Mouse (Mus musculus) neural tube, embryonic 13.5 days (tissue): Measurements from ENCODE around the gene Map2k5. TPM values are rescaled to one million over a fixed set of nuclear protein-coding genes. Genes with fewer than 3 reads are reported as not detected.
A peak's percentile ranks its signal among the peaks of the same experiment; 100 is the strongest.

Experiments used
- ATAC-seq: fragments of 200-750 bp; cut with Nextera tagmentation; 2 replicates; pipeline ENCODE4 v1.8.0; 2017; ENCODE audit warnings: low read depth, mild to moderate bottlenecking, moderate TSS enrichment, moderate library complexity
- H3K27ac ChIP-seq: fragments of 300-500 bp; sonication (generic); replicated peaks from 2 replicates; pipeline ENCODE4 v1.5.1; 2015; ENCODE audit warnings: moderate library complexity, mild to moderate bottlenecking, inconsistent platforms
- H3K27me3 ChIP-seq: fragments of 300-500 bp; sonication (generic); 2 replicates; pipeline ENCODE4 v1.6.1; 2015; ENCODE audit warnings: mild to moderate bottlenecking, inconsistent platforms
- H3K36me3 ChIP-seq: fragments of 300-500 bp; sonication (generic); 2 replicates; pipeline ENCODE4 v1.6.1; 2015; ENCODE audit warnings: mild to moderate bottlenecking, inconsistent platforms
- H3K4me1 ChIP-seq: fragments of 300-500 bp; sonication (generic); replicated peaks from 2 replicates; pipeline ENCODE4 v1.6.1; 2015; ENCODE audit warnings: inconsistent platforms
- H3K4me2 ChIP-seq: fragments of 300-500 bp; sonication (generic); 2 replicates; pipeline ENCODE4 v1.6.1; 2015; ENCODE audit warnings: inconsistent platforms, mild to moderate bottlenecking, moderate library complexity
- H3K4me3 ChIP-seq: fragments of 300-500 bp; sonication (generic); 2 replicates; pipeline ENCODE4 v1.5.1; 2015; ENCODE audit warnings: mild to moderate bottlenecking, inconsistent platforms
- H3K9ac ChIP-seq: fragments of 300-500 bp; sonication (generic); 2 replicates; pipeline ENCODE4 v1.6.1; 2015; ENCODE audit warnings: moderate library complexity, mild to moderate bottlenecking, inconsistent platforms
- H3K9me3 ChIP-seq: fragments of 300-500 bp; sonication (generic); 2 replicates; pipeline ENCODE4 v1.6.1; 2016; ENCODE audit warnings: inconsistent platforms
- WGBS: fragments of 180-500 bp; shearing (Covaris S2); methylation state at CpG from one replicate; pipeline ENCODE4 v1.1.7; 2015; 5-methylcytosine and 5-hydroxymethylcytosine counted together
- polyA plus RNA-seq: library from polyadenylated mRNA; unstranded; fragments of >200 nt; fragmentation: Nextera tagmentation; extraction: Ambion mirVana; gene quantifications from 2 replicates; pipeline ENCODE4 v1.2.1, GENCODE M21; 2015

The Map2k5 gene
- polyA plus RNA-seq, 1 experiment from 2014 or later = 40.0 TPM

GRCm38 (mm10) chr9:63135356-63135755 lies 242.3 kb downstream of the Map2k5 start:
- Histone ChIP-seq H3K4me2 (peak overlapping the region; percentile 53), H3K9me3 (no peaks in the 10 kb centered on the region), H3K27ac (no peak overlapping the region), H3K4me1 (peaks cover 80% of the 10 kb centered on the region), H3K27me3 (peaks cover 75% of the 10 kb centered on the region), H3K4me3 (peak overlapping the region; percentile 14; the same call in 1 of the 2 replicates), H3K36me3 (no peaks in the 10 kb centered on the region), H3K9ac (peak overlapping the region; percentile 38; the same call in 1 of the 2 replicates)
- no peak for ATAC-seq
- 1% methylated on average over 11 of the region's 11 CpGs for WGBS

- H3K4me1 ChIP-seq = peaks cover 63% of the 10 kb centered on the region
- WGBS = 18% methylated on average over 6 of the region's 6 CpGs
- ATAC-seq = peak; percentile 12; the same call in 1 of the 2 replicates
Measured at GRCm38 (mm10) chr9:63133659-63134058, 244.0 kb downstream of the Map2k5 start.

DNA sequence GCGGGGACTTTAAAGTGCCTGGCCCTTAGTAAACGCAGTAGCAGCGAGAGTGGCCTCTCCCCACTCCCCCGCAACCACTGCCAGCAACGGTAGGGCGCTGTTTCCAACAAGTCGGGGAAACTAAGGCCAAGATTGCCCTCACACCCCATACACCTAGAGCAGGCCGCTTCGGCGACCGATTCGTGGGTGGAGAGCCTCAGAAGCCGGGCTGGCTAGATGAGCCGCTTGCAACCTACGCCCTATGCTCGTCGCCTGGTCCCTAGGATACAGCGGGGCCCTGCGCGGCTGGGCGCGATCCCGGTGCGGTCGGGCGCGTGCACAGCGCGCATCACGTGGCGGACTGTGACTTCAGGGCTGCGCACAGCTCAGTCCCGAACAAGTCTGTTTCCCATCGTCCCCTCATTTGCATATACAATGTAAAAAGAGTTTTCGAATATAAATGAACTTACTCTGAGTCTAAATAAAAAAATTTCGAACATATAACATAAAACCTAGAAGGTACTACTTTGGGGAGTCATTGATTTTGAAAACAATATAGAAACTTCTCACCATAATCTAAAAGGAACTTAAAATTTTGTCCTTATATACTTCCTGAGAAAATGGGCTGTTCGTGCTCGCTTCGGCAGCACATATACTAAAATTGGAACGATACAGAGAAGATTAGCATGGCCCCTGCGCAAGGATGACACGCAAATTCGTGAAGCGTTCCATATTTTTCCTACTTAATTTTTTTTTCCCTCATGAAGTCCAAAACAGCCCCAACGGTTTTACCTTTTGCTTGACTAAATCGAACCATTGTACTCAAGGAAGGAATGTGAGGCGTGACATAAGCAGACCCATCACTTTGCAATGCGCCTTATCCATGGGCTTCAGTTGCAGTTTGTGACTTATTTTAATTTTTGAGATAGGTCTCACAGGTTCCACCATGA lies 244.8 kb downstream of the Map2k5 start:
- H3K9me3 ChIP-seq = no peaks in the 10 kb centered on the region
- peaks cover 56% of the 10 kb centered on the region for H3K4me1 ChIP-seq
- H3K36me3 ChIP-seq = no peaks in the 10 kb centered on the region
- peak overlapping the region; percentile 67 for H3K4me2 ChIP-seq
- peak overlapping the region; percentile 60 for H3K4me3 ChIP-seq
- H3K9ac ChIP-seq = peak overlapping the region; percentile 79
- H3K27ac ChIP-seq = peak overlapping the region; percentile 87
- peaks cover 53% of the 10 kb centered on the region for H3K27me3 ChIP-seq
- ATAC-seq = peak; percentile 97
- WGBS = under 1% methylated on average over 48 of the region's 48 CpGs

More at GRCm38 (mm10) chr9:63133659-63134058, 244.0 kb downstream of the Map2k5 start:
- H3K9me3 ChIP-seq = no peaks in the 10 kb centered on the region
- H3K9ac ChIP-seq = peak overlapping the region; percentile 56; the same call in 1 of the 2 replicates
- peak overlapping the region; percentile 67 for H3K4me2 ChIP-seq
- peaks cover 61% of the 10 kb centered on the region for H3K27me3 ChIP-seq
- no peaks in the 10 kb centered on the region for H3K36me3 ChIP-seq
- peak overlapping the region; percentile 60 for H3K4me3 ChIP-seq
- H3K27ac ChIP-seq = no peak overlapping the region

- peak; percentile 63 for ATAC-seq
- H3K27me3 ChIP-seq = peaks cover 45% of the 10 kb centered on the region
- H3K4me3 ChIP-seq = peak overlapping the region; percentile 60
- peak overlapping the region; percentile 67 for H3K4me2 ChIP-seq
- WGBS = 1% methylated on average over 28 of the region's 28 CpGs
- H3K4me1 ChIP-seq = peaks cover 47% of the 10 kb centered on the region
- no peaks in the 10 kb centered on the region for H3K9me3 ChIP-seq
- H3K9ac ChIP-seq = peak overlapping the region; percentile 79
- no peaks in the 10 kb centered on the region for H3K36me3 ChIP-seq
- H3K27ac ChIP-seq = peak overlapping the region; percentile 87
Measured at GRCm38 (mm10) chr9:63131957-63132602, 245.6 kb downstream of the Map2k5 start.

DNA sequence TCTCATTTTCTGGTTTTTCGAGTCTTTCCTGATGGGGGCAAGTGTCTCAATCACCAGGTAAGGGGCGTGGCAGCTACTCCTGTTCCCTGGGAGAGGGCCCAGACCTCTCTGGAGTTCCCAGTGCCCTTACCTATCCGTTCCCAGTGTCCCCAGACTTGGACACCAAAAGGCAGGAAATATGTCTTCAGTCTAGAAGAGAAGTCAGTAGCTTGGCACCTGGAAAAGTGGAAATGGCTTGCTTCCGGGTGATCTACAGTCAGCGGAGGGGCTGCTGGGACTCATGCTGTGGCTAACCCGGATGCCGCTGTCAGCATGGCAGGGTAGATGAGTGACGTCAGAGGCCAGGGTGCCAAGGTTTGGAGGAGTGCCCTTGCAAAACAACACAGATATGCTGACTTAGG lies 248.1 kb downstream of the Map2k5 start:
- Histone ChIP-seq H3K4me1 (peaks cover 25% of the 10 kb centered on the region), H3K4me3 (no peak overlapping the region), H3K27ac (no peak overlapping the region), H3K36me3 (no peaks in the 10 kb centered on the region), H3K9me3 (no peaks in the 10 kb centered on the region), H3K9ac (no peak overlapping the region), H3K27me3 (peaks cover 27% of the 10 kb centered on the region), H3K4me2 (no peak overlapping the region)
- WGBS = 82% methylated on average over 8 of the region's 8 CpGs
- ATAC-seq = no peak

DNA sequence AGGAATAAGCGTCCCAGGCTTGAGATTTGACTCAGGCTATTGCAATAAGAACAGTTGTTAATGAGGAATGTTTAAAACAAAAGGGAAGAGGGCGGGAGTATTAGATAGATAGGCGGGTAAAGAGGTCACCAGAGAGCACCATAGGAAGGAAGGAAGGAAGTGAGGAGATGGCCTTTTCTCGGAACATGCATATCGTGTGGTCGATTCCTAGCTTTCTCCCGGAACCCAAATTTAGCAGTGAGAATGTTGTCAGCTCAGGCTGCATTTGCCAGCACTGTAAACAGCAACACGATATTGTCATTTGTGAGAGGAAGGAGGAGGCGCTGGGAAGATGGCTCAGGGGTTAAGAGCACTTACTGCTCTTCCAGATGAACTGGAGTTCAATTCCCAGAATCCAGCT lies 253.2 kb downstream of the Map2k5 start:
- no peaks in the 10 kb centered on the region for H3K36me3 ChIP-seq
- no peak overlapping the region for H3K9ac ChIP-seq
- WGBS = 48% methylated on average over 9 of the region's 9 CpGs
- H3K4me2 ChIP-seq = no peak overlapping the region; the same call in 1 of the 2 replicates
- peaks cover 4% of the 10 kb centered on the region; the same call in 1 of the 2 replicates for H3K4me1 ChIP-seq
- H3K27me3 ChIP-seq = peaks cover 11% of the 10 kb centered on the region
- no peak overlapping the region for H3K27ac ChIP-seq
- no peaks in the 10 kb centered on the region for H3K9me3 ChIP-seq
- peak; percentile 12; the same call in 1 of the 2 replicates for ATAC-seq
- no peak overlapping the region for H3K4me3 ChIP-seq

- peak overlapping the region; percentile 39 for H3K4me3 ChIP-seq
- peak overlapping the region; percentile 62 for H3K4me2 ChIP-seq
- peaks cover 4% of the 10 kb centered on the region; the same call in 1 of the 2 replicates for H3K4me1 ChIP-seq
- H3K9ac ChIP-seq = peak overlapping the region; percentile 61
- no peaks in the 10 kb centered on the region for H3K36me3 ChIP-seq
- 8% methylated on average over 30 of the region's 30 CpGs for WGBS
- no peaks in the 10 kb centered on the region for H3K9me3 ChIP-seq
- peak overlapping the region; percentile 3 for H3K27ac ChIP-seq
- peak; percentile 98 for ATAC-seq
- H3K27me3 ChIP-seq = peaks cover 11% of the 10 kb centered on the region
Measured at GRCm38 (mm10) chr9:63123451-63124438, 254.0 kb downstream of the Map2k5 start.

DNA sequence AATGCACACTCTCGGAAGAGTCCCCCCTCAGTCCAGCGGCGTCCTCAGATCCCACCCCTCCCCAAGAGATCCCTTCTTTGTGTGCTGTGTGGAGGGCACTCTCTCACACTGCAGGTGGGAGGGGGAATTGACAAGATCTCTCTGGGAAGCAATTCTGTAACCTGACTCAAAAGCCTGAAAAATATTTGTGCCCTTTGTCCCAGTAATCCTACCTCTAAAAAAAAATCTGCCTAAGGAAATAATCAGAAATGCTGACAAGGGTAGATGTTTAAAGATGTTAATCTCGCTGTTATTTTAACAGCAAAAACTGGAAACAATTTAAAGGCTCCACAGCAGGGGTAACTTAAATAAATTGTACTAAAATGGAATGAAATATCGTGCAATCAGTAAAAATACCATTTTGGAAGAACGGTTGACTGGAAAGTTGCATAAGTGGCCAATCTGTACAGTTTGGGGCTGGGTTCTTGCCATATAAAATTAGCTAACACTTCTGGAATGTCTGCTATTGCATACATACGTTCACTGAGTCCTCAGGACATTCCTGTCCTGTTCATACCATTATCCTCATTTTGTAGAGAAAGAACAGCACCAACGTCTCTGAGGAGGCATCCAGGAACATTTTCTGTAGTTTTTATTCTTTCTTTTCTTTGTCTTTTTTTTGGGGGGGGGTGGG lies 255.4 kb downstream of the Map2k5 start:
- Histone ChIP-seq H3K27me3 (peaks cover 11% of the 10 kb centered on the region), H3K27ac (no peak overlapping the region), H3K9ac (no peak overlapping the region), H3K4me3 (no peak overlapping the region), H3K9me3 (no peaks in the 10 kb centered on the region), H3K4me2 (no peak overlapping the region), H3K4me1 (peaks cover 4% of the 10 kb centered on the region; the same call in 1 of the 2 replicates), H3K36me3 (no peaks in the 10 kb centered on the region)
- no peak for ATAC-seq
- 60% methylated on average over 8 of the region's 8 CpGs for WGBS

DNA sequence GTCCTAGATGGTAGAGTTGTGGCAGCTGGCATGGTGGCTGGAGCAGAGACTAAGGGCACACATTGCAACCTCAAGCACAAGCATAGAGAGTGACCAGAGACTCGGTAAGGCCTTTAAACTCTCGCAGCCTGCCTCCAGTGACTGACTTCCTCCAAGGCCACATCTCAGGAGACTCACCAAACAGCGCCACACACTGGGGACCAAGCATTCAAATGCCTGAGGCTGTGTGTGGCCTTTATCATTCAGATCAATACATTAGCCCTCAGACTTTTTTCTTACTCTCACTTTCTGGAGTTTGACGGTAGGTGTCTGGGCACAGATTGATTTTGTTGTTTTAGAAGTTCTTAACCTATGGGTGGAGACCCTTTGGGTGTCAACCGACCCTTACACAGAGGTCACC lies 259.3 kb downstream of the Map2k5 start:
- H3K4me1 ChIP-seq = 0 out of 2 replicates have a peak, but pooled peaks cover under 1% of the 10 kb centered on the region
- H3K27ac ChIP-seq = no peak overlapping the region
- no peaks in the 10 kb centered on the region for H3K36me3 ChIP-seq
- WGBS = 54% methylated on average over 5 of the region's 5 CpGs
- H3K9me3 ChIP-seq = no peaks in the 10 kb centered on the region
- H3K27me3 ChIP-seq = peaks cover 7% of the 10 kb centered on the region
- H3K4me3 ChIP-seq = no peak overlapping the region
- ATAC-seq = no peak
- H3K4me2 ChIP-seq = no peak overlapping the region
- no peak overlapping the region for H3K9ac ChIP-seq
